16 mouse cellular contexts compared by ENCODE assay signal in the genomic region with DNA sequence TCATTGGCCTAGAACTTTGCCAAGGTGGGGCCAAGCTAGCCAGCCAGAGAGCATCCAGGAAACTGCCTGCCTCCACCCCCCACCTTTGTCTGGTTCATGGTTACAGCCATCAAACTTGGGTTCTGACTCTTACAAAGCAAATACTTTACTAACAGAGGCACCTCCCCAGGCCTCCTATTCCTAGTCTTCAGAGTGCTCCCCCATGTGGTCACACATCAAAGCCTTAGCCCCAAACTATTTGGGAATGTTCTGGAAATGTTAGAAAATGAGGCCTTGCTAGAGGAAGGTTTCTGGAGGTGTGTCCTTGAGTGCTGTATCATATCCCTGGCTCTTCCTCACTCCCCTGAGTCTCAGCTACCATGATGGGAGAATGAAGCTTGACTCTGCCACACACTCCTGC. TPM values are rescaled to one million over a fixed set of nuclear protein-coding genes. Genes with fewer than 3 reads are reported as not detected.
DNase-seq lines count a peak whose midpoint lies in the region; ATAC-seq and TF ChIP-seq lines count a peak whose summit lies in the region.
"Had no signal": no experiment of that assay in that cellular context is flagged by ENCODE, and none has a peak within 500 bp of the region (broad histone marks: within the 10 kb centered on the region; RNA-seq: fewer than 3 reads in every experiment).

No protein-coding gene starts in this region.

- DNase-seq in kidney, postnatal 36 days = peak; percentile 5 to 31
- DNase-seq in testis, postnatal 10 days (ENCODE audit: low spot score) = peak; percentile 48
- no peak for DNase-seq in testis, postnatal 14 days (ENCODE audit: low spot score)
- peak; percentile 28 for DNase-seq in R1 (ENCODE audit: low read depth, low spot score)
- DNase-seq in stomach, postnatal 0 days (ENCODE audit: low spot score) = peak; percentile 12
- DNase-seq in urinary bladder, adult 2 months (ENCODE audit: low spot score) = no peak
- DNase-seq: adrenal gland, adult 2 months; cerebellum, adult 2 months; gastrocnemius, postnatal 25 days; kidney, postnatal 4 days had no signal

- no peak for ATAC-seq in kidney, embryonic 15.5 days (replicated peaks; ENCODE audit: low FRiP score)
- ATAC-seq in stomach, postnatal 0 days (ENCODE audit: low FRiP score, low TSS enrichment) = no peak
- ATAC-seq: Patski had no signal

- no peak for TF ChIP-seq EP300 in stomach, postnatal 0 days (optimal IDR thresholded peaks at IDR 0.05)

- H3K9me3 ChIP-seq in kidney, embryonic 15.5 days (replicated peaks) = no peaks in the 10 kb centered on the region
- H3K9me3 ChIP-seq in stomach, postnatal 0 days (ENCODE audit: control insufficient read depth, low read length) = no peaks in the 10 kb centered on the region
- H3K9me3 ChIP-seq: embryonic facial prominence, embryonic 13.5 days; lung, embryonic 15.5 days; neural tube, embryonic 13.5 days had no signal

- peaks cover 20% of the 10 kb centered on the region for H3K4me1 ChIP-seq in kidney, embryonic 15.5 days
- no peaks in the 10 kb centered on the region for H3K4me1 ChIP-seq in stomach, postnatal 0 days (replicated peaks; ENCODE audit: control insufficient read depth, insufficient read depth)
- H3K4me1 ChIP-seq: lung, embryonic 15.5 days had no signal

- no peak overlapping the region for H3K27ac ChIP-seq in kidney, embryonic 15.5 days
- H3K27ac ChIP-seq in stomach, postnatal 0 days (replicated peaks) = no peak overlapping the region
- H3K27ac ChIP-seq: embryonic facial prominence, embryonic 13.5 days; lung, embryonic 15.5 days; neural tube, embryonic 13.5 days had no signal

- H3K36me3 ChIP-seq in kidney, embryonic 15.5 days = no peaks in the 10 kb centered on the region
- no peaks in the 10 kb centered on the region for H3K36me3 ChIP-seq in stomach, postnatal 0 days (ENCODE audit: control insufficient read depth, insufficient read depth, low read length)
- H3K36me3 ChIP-seq: embryonic facial prominence, embryonic 13.5 days; lung, embryonic 15.5 days; neural tube, embryonic 13.5 days had no signal

- no peak overlapping the region for H3K9ac ChIP-seq in kidney, embryonic 15.5 days
- no peak overlapping the region for H3K9ac ChIP-seq in stomach, postnatal 0 days (ENCODE audit: low read length)
- H3K9ac ChIP-seq: embryonic facial prominence, embryonic 13.5 days; lung, embryonic 15.5 days; neural tube, embryonic 13.5 days had no signal

- no peaks in the 10 kb centered on the region for H3K27me3 ChIP-seq in kidney, embryonic 15.5 days
- H3K27me3 ChIP-seq in stomach, postnatal 0 days (ENCODE audit: control insufficient read depth, insufficient read depth, low read length) = no peaks in the 10 kb centered on the region
- H3K27me3 ChIP-seq: embryonic facial prominence, embryonic 13.5 days; lung, embryonic 15.5 days; neural tube, embryonic 13.5 days had no signal

- H3K4me3 ChIP-seq in kidney, embryonic 15.5 days (replicated peaks) = no peak overlapping the region
- no peak overlapping the region for H3K4me3 ChIP-seq in stomach, postnatal 0 days (ENCODE audit: low read depth, low read length)
- H3K4me3 ChIP-seq: embryonic facial prominence, embryonic 13.5 days; lung, embryonic 15.5 days; neural tube, embryonic 13.5 days had no signal

- no peak overlapping the region for H3K4me2 ChIP-seq in kidney, embryonic 15.5 days
- no peak overlapping the region for H3K4me2 ChIP-seq in stomach, postnatal 0 days (replicated peaks; ENCODE audit: low read depth)
- H3K4me2 ChIP-seq: embryonic facial prominence, embryonic 13.5 days; heart, embryonic 11.5 days; lung, embryonic 15.5 days; neural tube, embryonic 13.5 days had no signal

- peak; percentile 63 for TF ChIP-seq CTCF in stomach, postnatal 0 days (IDR thresholded peaks at IDR 0.05; ENCODE audit: low read depth)

RNA-seq across cellular contexts. Expression of a gene that starts 39.4 kb away (rescaled TPM):
- polyA plus RNA-seq in kidney, embryonic 15.5 days (2015; fragmentation: Nextera tagmentation; extraction: Ambion mirVana) = 14.4 and 16.2 TPM in 2 replicates
- 3.5 and 3.8 TPM in 2 replicates for polyA plus RNA-seq in stomach, postnatal 0 days (2015; fragmentation: Nextera tagmentation; extraction: Ambion mirVana)
- 7.4 and 11.5 TPM in 2 replicates for polyA plus RNA-seq in urinary bladder, adult 2 months (2012; rRNA removed)

Comparison
In these comparisons a context has a peak if more than half of its experiments do, and no peak if none do; other contexts are left out.
1. DNase-seq: peak in kidney, postnatal 36 days (2 of 2), testis, postnatal 10 days (single experiment), R1 (single experiment) and stomach, postnatal 0 days (single experiment); none in testis, postnatal 14 days (single experiment) and urinary bladder, adult 2 months (single experiment).